Mouse (Mus musculus) hindbrain, embryonic 12.5 days (tissue): ENCODE data around the gene Ambra1. TPM values are rescaled to one million over a fixed set of nuclear protein-coding genes. Genes with fewer than 3 reads are reported as not detected.

Experiments
- ATAC-seq: fragments of 200-750 bp; cut with Nextera tagmentation; 2 replicates; pipeline ENCODE4 v1.8.0; 2017; ENCODE audit warnings: moderate TSS enrichment; ENCODE audit not compliant: low FRiP score
- H3K27ac ChIP-seq: fragments of 300-500 bp; sonication (generic); 2 replicates; pipeline ENCODE4 v1.5.1; 2016; ENCODE audit warnings: mild to moderate bottlenecking
- H3K27me3 ChIP-seq: fragments of 300-500 bp; sonication (generic); 2 replicates; pipeline ENCODE4 v1.6.1; 2016; ENCODE audit warnings: mild to moderate bottlenecking
- H3K36me3 ChIP-seq: fragments of 300-500 bp; sonication (generic); 2 replicates; pipeline ENCODE4 v1.6.1; 2016; ENCODE audit warnings: mild to moderate bottlenecking
- H3K4me1 ChIP-seq: fragments of 300-500 bp; sonication (generic); 2 replicates; pipeline ENCODE4 v1.6.1; 2016
- H3K4me2 ChIP-seq: fragments of 300-500 bp; sonication (generic); replicated peaks from 2 replicates; pipeline ENCODE4 v1.6.1; 2016; ENCODE audit warnings: mild to moderate bottlenecking
- H3K4me3 ChIP-seq: fragments of 300-500 bp; sonication (generic); 2 replicates; pipeline ENCODE4 v1.5.1; 2016; ENCODE audit warnings: mild to moderate bottlenecking
- H3K9ac ChIP-seq: fragments of 300-500 bp; sonication (generic); 2 replicates; pipeline ENCODE4 v1.6.1; 2016; ENCODE audit warnings: mild to moderate bottlenecking, moderate library complexity
- H3K9me3 ChIP-seq: fragments of 300-500 bp; sonication (generic); replicated peaks from 2 replicates; pipeline ENCODE4 v1.6.1; 2016; ENCODE audit warnings: mild to moderate bottlenecking
- WGBS: fragments of 180-500 bp; shearing (Covaris S2); methylation state at CpG from one replicate; pipeline ENCODE4 v1.1.7; 2016; 5-methylcytosine and 5-hydroxymethylcytosine counted together
- polyA plus RNA-seq: library from polyadenylated mRNA; unstranded; fragments of >200 nt; fragmentation: Nextera tagmentation; extraction: Ambion mirVana; gene quantifications from 2 replicates; pipeline ENCODE4 v1.2.1, GENCODE M21; 2016

Ambra1 gene
- polyA plus RNA-seq, 1 experiment from 2014 or later: 24.8 TPM

GRCm38 (mm10) chr2:91844085-91844484 is 114.2 kb downstream of the Ambra1 start:
- no peak overlapping the region for H3K27ac ChIP-seq
- H3K27me3 ChIP-seq: no peaks in the 10 kb centered on the region
- no peaks in the 10 kb centered on the region for H3K36me3 ChIP-seq
- 64% methylated on average over 1 of the region's 1 CpGs for WGBS
- no peaks in the 10 kb centered on the region for H3K9me3 ChIP-seq
- H3K9ac ChIP-seq: no peak overlapping the region
- H3K4me1 ChIP-seq: no peaks in the 10 kb centered on the region
- ATAC-seq: no peak
- H3K4me2 ChIP-seq: no peak overlapping the region
- no peak overlapping the region for H3K4me3 ChIP-seq

DNA sequence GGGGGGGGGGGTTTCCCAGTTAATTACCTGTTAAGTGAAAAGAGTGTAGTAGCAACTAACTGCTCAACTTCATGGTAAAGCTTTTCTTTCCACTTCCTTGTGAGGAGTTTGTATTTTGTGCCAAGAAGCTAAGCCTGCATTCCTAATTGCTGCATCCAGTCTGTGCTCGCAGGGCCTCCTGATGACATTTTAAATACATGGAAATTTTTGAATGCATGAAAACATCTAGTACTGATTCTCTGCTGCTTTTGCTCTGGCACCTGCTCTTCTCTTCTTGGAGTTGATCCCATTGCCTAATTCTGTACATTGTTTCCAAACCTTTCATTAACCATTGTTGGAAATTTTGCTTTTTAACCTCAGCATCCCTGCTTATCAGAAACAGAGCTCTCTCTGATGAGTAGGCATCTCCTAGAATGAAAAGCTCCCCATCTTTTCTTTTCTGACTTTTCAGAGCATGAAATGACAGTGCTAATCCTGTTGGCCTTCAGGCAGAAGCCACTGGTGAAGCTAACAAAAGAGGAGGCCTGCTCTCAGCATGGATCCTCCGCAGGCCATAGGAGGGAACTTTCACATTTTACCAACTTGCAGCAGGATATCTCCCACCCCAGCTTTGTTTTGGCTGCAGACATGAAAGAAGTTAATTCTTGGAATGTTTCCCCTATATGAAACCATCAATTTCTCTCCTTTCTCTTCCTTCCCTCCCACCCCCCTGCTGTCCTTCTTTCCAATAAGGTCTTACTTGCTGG is 122.7 kb downstream of the Ambra1 start:
- no peak for ATAC-seq
- WGBS: 24% methylated on average over 2 of the region's 2 CpGs
- Histone ChIP-seq H3K9ac (no peak overlapping the region), H3K4me3 (no peak overlapping the region), H3K36me3 (no peaks in the 10 kb centered on the region), H3K9me3 (no peaks in the 10 kb centered on the region), H3K27me3 (no peaks in the 10 kb centered on the region), H3K4me2 (no peak overlapping the region), H3K4me1 (no peaks in the 10 kb centered on the region), H3K27ac (no peak overlapping the region)

DNA sequence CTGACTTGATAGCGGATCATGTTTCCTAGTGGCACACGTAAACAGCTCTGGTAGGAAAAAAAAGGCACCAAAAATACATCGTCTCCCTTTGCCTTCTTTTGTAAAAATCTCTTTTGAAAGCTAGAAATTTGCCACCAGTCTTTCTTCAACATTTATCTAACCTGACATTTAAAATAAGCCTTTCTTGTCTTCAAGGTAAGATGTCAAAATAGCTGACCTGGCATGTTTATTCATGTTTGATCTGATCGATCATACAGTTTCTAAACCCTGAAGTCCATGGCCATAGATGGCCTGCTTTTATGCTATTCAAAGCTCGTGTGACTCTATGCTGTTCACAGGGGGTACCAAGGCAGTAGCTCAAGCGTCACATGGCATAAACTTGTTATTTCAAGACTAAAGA is 124.6 kb downstream of the Ambra1 start:
- Histone ChIP-seq H3K27me3 (no peaks in the 10 kb centered on the region), H3K9me3 (no peaks in the 10 kb centered on the region), H3K4me3 (no peak overlapping the region), H3K9ac (no peak overlapping the region), H3K36me3 (no peaks in the 10 kb centered on the region), H3K27ac (no peak overlapping the region), H3K4me2 (no peak overlapping the region), H3K4me1 (no peaks in the 10 kb centered on the region)
- no peak for ATAC-seq
- 73% methylated on average over 6 of the region's 6 CpGs for WGBS

DNA sequence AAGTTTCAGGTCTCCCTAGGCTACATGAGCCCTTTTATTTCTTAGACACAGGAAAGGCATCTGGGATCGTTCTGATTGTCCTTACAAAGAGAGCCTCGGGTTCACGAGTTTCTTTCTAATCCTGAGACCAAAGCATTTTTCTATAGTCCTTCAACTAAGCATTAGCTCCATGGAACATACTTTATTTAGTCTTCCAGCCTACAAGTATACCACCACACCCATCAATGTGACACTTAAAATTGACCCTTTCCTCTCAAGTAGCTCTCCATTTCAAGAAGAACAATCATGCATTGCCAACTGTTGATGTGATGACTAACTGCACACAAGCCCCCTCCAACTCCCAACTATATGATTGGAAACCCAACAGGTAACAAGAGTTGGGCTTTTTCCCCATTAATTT is 127.0 kb downstream of the Ambra1 start:
- no peak overlapping the region for H3K27ac ChIP-seq
- no peak for ATAC-seq
- 88% methylated on average over 3 of the region's 3 CpGs for WGBS
- no peaks in the 10 kb centered on the region for H3K4me1 ChIP-seq
- H3K4me3 ChIP-seq: no peak overlapping the region
- H3K9ac ChIP-seq: no peak overlapping the region
- no peaks in the 10 kb centered on the region for H3K36me3 ChIP-seq
- no peaks in the 10 kb centered on the region for H3K27me3 ChIP-seq
- no peaks in the 10 kb centered on the region for H3K9me3 ChIP-seq
- no peak overlapping the region for H3K4me2 ChIP-seq

- Histone ChIP-seq H3K27ac (no peak overlapping the region), H3K9ac (no peak overlapping the region), H3K9me3 (no peaks in the 10 kb centered on the region), H3K36me3 (no peaks in the 10 kb centered on the region), H3K27me3 (no peaks in the 10 kb centered on the region), H3K4me1 (no peaks in the 10 kb centered on the region), H3K4me2 (no peak overlapping the region), H3K4me3 (no peak overlapping the region)
- ATAC-seq: no peak
- 57% methylated on average over 4 of the region's 4 CpGs for WGBS
Measured at GRCm38 (mm10) chr2:91859423-91859822, 129.5 kb downstream of the Ambra1 start.

DNA sequence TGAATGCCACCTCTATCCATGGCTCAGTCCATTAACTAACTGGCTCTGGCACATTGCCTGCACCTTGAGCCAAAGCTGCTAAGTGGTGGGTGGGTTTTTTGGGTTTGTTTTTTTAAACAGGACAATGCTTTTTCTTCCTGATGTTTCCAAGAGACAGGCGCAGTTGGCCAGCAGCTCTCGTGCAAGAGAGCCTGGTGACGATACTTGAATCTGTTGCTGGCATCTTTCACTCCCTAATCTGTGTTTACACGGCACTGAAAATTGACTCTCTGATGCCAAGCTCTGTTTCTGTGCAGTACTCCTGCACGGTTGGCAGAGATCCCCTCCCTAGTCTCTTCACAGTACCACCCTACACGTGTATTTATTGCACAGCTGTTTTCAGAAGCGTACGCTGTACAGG is 140.8 kb downstream of the Ambra1 start:
- Histone ChIP-seq H3K4me1 (no peaks in the 10 kb centered on the region), H3K9ac (no peak overlapping the region), H3K27ac (no peak overlapping the region), H3K9me3 (no peaks in the 10 kb centered on the region), H3K4me3 (no peak overlapping the region), H3K4me2 (no peak overlapping the region), H3K36me3 (peaks cover 3% of the 10 kb centered on the region; the same call in 1 of the 2 replicates), H3K27me3 (no peaks in the 10 kb centered on the region)
- ATAC-seq: no peak
- WGBS: 86% methylated on average over 8 of the region's 8 CpGs

DNA sequence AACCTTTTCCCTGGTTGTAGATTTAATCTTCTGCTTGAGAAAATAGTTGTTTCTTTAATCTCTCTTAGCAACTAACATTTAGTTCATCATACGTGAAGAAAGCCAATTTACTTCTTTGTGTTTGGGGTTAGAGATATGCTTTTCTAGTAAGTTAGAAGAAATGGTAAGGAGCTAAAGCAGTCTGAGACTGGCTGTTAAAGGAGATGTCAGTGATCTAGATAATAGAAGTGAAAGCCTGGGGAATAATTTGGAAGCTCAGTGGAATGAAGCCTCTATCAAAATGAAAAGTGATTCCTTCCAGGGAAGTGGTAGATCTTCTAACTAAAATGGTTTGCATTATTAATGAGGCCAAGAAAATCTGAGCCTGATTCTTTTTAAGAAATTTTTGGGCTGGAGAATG is 141.3 kb downstream of the Ambra1 start:
- no peak overlapping the region for H3K27ac ChIP-seq
- no peaks in the 10 kb centered on the region for H3K9me3 ChIP-seq
- WGBS: 91% methylated on average over 1 of the region's 1 CpGs
- H3K9ac ChIP-seq: no peak overlapping the region
- H3K4me3 ChIP-seq: no peak overlapping the region
- H3K36me3 ChIP-seq: peaks cover 8% of the 10 kb centered on the region
- no peak overlapping the region for H3K4me2 ChIP-seq
- ATAC-seq: no peak
- H3K27me3 ChIP-seq: no peaks in the 10 kb centered on the region
- no peaks in the 10 kb centered on the region for H3K4me1 ChIP-seq

DNA sequence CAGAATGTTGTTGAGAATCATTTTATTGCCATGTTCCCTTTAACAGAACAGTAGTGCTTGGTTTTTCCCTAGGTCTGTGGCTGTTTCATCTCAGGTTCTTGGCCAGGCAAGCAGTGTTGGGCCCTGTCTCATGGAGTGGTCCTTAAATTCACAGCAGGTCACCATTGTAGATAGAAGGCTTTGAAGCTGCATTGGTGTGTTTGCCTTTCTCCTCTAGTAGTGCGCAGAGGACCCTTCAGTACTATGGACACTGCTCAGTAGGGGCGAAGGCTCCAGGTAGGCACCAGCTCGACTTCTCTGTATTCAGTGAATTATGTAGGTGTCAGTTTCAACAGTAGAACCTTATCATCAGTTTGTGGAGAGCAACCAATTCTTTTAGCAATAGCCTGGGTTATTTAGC is 142.7 kb downstream of the Ambra1 start:
- Histone ChIP-seq H3K4me1 (no peaks in the 10 kb centered on the region), H3K4me3 (no peak overlapping the region), H3K9me3 (no peaks in the 10 kb centered on the region), H3K9ac (no peak overlapping the region), H3K27ac (no peak overlapping the region), H3K27me3 (no peaks in the 10 kb centered on the region), H3K4me2 (no peak overlapping the region), H3K36me3 (peaks cover 12% of the 10 kb centered on the region)
- 96% methylated on average over 3 of the region's 3 CpGs for WGBS
- no peak for ATAC-seq

GRCm38 (mm10) chr2:91876000-91876805 is 146.3 kb downstream of the Ambra1 start:
- no peak for ATAC-seq
- Histone ChIP-seq H3K4me2 (no peak overlapping the region), H3K4me1 (peaks cover 4% of the 10 kb centered on the region; the same call in 1 of the 2 replicates), H3K9me3 (no peaks in the 10 kb centered on the region), H3K9ac (no peak overlapping the region), H3K4me3 (no peak overlapping the region), H3K36me3 (peaks cover 12% of the 10 kb centered on the region), H3K27ac (no peak overlapping the region), H3K27me3 (no peaks in the 10 kb centered on the region)
- 92% methylated on average over 9 of the region's 9 CpGs for WGBS

DNA sequence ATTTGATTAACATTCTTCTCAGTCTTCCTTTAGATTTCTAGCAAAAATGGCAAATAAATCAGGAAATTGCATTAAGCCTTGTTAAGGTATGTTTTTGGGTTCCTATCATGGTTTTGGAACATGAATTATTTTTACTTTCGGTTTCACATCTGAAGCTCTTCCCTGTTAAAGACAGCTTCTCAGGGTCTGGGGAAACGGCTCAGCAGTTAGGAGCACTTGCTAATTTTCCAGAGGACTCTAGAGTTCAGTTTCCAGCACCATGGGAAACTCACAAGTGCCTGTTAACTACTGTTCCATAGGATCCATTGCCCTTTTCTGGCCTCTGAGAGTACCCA is 146.8 kb downstream of the Ambra1 start:
- Histone ChIP-seq H3K4me1 (peaks cover 4% of the 10 kb centered on the region; the same call in 1 of the 2 replicates), H3K36me3 (peaks cover 12% of the 10 kb centered on the region), H3K4me2 (no peak overlapping the region), H3K27me3 (no peaks in the 10 kb centered on the region), H3K4me3 (no peak overlapping the region), H3K9ac (no peak overlapping the region), H3K9me3 (no peaks in the 10 kb centered on the region), H3K27ac (no peak overlapping the region)
- WGBS: 94% methylated on average over 2 of the region's 2 CpGs
- ATAC-seq: no peak

DNA sequence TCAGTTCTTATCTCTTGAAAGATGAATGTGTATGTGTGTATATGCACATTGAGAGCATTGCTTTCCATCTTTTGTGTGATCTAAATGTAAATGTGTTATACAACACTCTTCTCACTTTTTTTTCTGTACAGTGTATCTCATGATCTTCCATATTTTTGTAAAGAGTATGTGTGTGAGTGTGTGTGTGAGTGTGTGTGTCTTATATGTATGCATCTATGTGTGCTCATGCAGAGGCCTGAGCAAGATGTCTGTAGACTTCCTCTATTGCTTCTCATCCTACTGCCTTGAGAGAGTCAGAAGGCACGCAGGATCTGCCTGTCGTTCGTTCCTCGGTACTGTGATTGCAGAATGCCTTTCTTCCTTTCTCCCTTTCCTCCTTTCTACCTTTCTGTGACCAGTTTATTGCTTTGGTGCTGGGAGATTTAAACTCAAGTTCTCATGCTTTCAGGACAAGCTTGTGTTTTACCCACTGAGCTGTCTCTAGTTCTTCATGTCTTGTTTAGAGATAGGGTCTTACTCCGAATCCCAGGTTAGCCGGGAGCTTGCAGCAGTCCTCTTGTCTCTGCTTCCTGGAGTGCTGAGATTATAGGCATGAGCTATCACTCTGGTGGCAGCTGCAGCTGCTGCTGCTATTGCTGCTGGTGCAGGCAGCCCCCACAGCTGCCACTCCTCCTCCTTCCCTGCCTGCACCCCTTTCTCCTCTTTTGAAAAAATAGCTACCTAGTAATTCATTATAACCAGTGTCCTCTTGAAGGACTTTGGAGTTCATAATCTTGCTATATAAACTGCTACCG is 148.7 kb downstream of the Ambra1 start:
- H3K27ac ChIP-seq: no peak overlapping the region
- WGBS: 79% methylated on average over 7 of the region's 7 CpGs

GRCm38 (mm10) chr2:91883961-91884360 is 154.0 kb downstream of the Ambra1 start:
- WGBS: 87% methylated on average over 4 of the region's 4 CpGs

More for the DNA sequence above, 148.7 kb downstream of the Ambra1 start:
- ATAC-seq: no peak
- Histone ChIP-seq H3K27me3 (no peaks in the 10 kb centered on the region), H3K4me2 (no peak overlapping the region), H3K36me3 (peaks cover 12% of the 10 kb centered on the region), H3K9ac (no peak overlapping the region), H3K4me1 (peaks cover 4% of the 10 kb centered on the region; the same call in 1 of the 2 replicates), H3K4me3 (no peak overlapping the region), H3K9me3 (no peaks in the 10 kb centered on the region)

More at GRCm38 (mm10) chr2:91883961-91884360, 154.0 kb downstream of the Ambra1 start:
- no peak for ATAC-seq
- Histone ChIP-seq H3K27ac (no peak overlapping the region), H3K9me3 (no peaks in the 10 kb centered on the region), H3K27me3 (no peaks in the 10 kb centered on the region), H3K4me3 (no peak overlapping the region), H3K36me3 (peaks cover 24% of the 10 kb centered on the region), H3K4me1 (no peaks in the 10 kb centered on the region), H3K4me2 (no peak overlapping the region), H3K9ac (no peak overlapping the region)
